25 mouse cellular contexts compared by ENCODE assay signal in genomic region chr3:152669783-152670182, GRCm38 (mm10). TPM values are rescaled to one million over a fixed set of nuclear protein-coding genes. Genes with fewer than 3 reads are reported as not detected.
DNase-seq lines count a peak whose midpoint lies in the region; ATAC-seq and TF ChIP-seq lines count a peak whose summit lies in the region.
"Had no signal": no experiment of that assay in that cellular context is flagged by ENCODE, and none has a peak within 500 bp of the region (broad histone marks: within the 10 kb centered on the region; RNA-seq: fewer than 3 reads in every experiment).

No protein-coding gene starts in this region.

- no peak overlapping the region for H3K4me3 ChIP-seq in layer of hippocampus, adult 2 months
- no peak overlapping the region for H3K4me3 ChIP-seq in lung, embryonic 16.5 days (ENCODE audit: low read length)
- H3K4me3 ChIP-seq: embryonic facial prominence, embryonic 10.5 days; embryonic facial prominence, embryonic 12.5 days; forebrain, embryonic 13.5 days; forebrain, embryonic 15.5 days had no signal

- 42% methylated on average over 3 of the region's 3 CpGs for WGBS in lung, embryonic 16.5 days

- DNase-seq in embryo, embryonic 10 days (ENCODE audit: low spot score): peak; percentile 3
- DNase-seq in embryo, embryonic 11 days: no peak
- no peak for DNase-seq in layer of hippocampus, adult 2 months (ENCODE audit: low spot score in 2 of 2)
- DNase-seq in layer of hippocampus, postnatal 10 days (ENCODE audit: low spot score in 2 of 2): no peak
- DNase-seq in lung, adult 18-20 months: no peak
- DNase-seq: adrenal gland, adult 8-10 months; adrenal gland, postnatal 14 days; adrenal gland, postnatal 36 days; B cell, adult 2 months; cerebellum, adult 11-12 months; cerebellum, adult 2 months; cerebellum, adult 9-10 months; cerebellum, postnatal 10 days; cerebellum, postnatal 25 days; forebrain, postnatal 0 days had no signal

- H3K9me3 ChIP-seq in lung, embryonic 16.5 days (ENCODE audit: control insufficient read depth, low read length): no peaks in the 10 kb centered on the region
- H3K9me3 ChIP-seq: embryonic facial prominence, embryonic 10.5 days; embryonic facial prominence, embryonic 12.5 days; forebrain, embryonic 13.5 days; forebrain, embryonic 15.5 days; G1E had no signal

- peaks cover 24% of the 10 kb centered on the region for H3K27me3 ChIP-seq in lung, embryonic 16.5 days (ENCODE audit: control insufficient read depth, insufficient read depth, low read depth, low read length)
- H3K27me3 ChIP-seq: CH12.LX had no signal

- no peak overlapping the region for H3K9ac ChIP-seq in lung, embryonic 16.5 days (ENCODE audit: low read length)
- H3K9ac ChIP-seq: embryonic facial prominence, embryonic 12.5 days; forebrain, embryonic 13.5 days; forebrain, embryonic 15.5 days; forebrain, postnatal 0 days had no signal

- ATAC-seq in lung, embryonic 16.5 days (ENCODE audit: low read depth): peak; percentile 51
- ATAC-seq: activated CD4-positive, CD25-positive, alpha-beta regulatory T cell, adult 4 months; CD4-positive, CD25-positive, alpha-beta regulatory T cell, adult 4 months; forebrain, embryonic 13.5 days; forebrain, embryonic 15.5 days; forebrain, postnatal 0 days; Patski had no signal

- peak overlapping the region; percentile 54; the same call in 1 of the 2 replicates for H3K27ac ChIP-seq in layer of hippocampus, adult 2 months
- no peak overlapping the region for H3K27ac ChIP-seq in lung, embryonic 16.5 days (ENCODE audit: low read length)
- H3K27ac ChIP-seq: embryonic facial prominence, embryonic 10.5 days; embryonic facial prominence, embryonic 12.5 days; forebrain, embryonic 13.5 days; forebrain, embryonic 15.5 days had no signal

- TF ChIP-seq CTCF in layer of hippocampus, adult 2 months (conservative IDR thresholded peaks at IDR 0.05): no peak

- no peak overlapping the region for H3K4me2 ChIP-seq in lung, embryonic 16.5 days (ENCODE audit: low read depth, low read length)
- H3K4me2 ChIP-seq: embryonic facial prominence, embryonic 12.5 days; forebrain, embryonic 13.5 days; forebrain, embryonic 15.5 days had no signal

- H3K36me3 ChIP-seq in lung, embryonic 16.5 days (ENCODE audit: control insufficient read depth, insufficient read depth, low read length): no peaks in the 10 kb centered on the region
- H3K36me3 ChIP-seq: embryonic facial prominence, embryonic 10.5 days; embryonic facial prominence, embryonic 12.5 days; forebrain, embryonic 15.5 days; G1E had no signal

- peaks cover 5% of the 10 kb centered on the region for H3K4me1 ChIP-seq in lung, embryonic 16.5 days (replicated peaks; ENCODE audit: control insufficient read depth, insufficient read depth, low read length)

RNA-seq across cellular contexts. Expression of gene Ak5, which starts 1.6 kb away (rescaled TPM):
- 100 to 1,000 TPM; 245 to 266 TPM for total RNA-seq in layer of hippocampus, adult 2 months (2021)
- total RNA-seq in layer of hippocampus, postnatal 10 days (2021): 100 to 1,000 TPM; 166 to 169 TPM
- 1.8 and 2.3 TPM in 2 replicates for polyA plus RNA-seq in lung, embryonic 16.5 days (2015; fragmentation: Nextera tagmentation; extraction: Ambion mirVana)
- polyA plus RNA-seq: activated CD4-positive, CD25-positive, alpha-beta regulatory T cell, adult 4 months; G1E had no signal

RNA-seq across cellular contexts. Expression of gene Pigk, which starts 44.1 kb away (rescaled TPM):
- total RNA-seq in layer of hippocampus, adult 2 months (2021): 10 to 100 TPM; 46.1 to 48.3 TPM
- 10 to 100 TPM; 47.3 to 55.7 TPM for total RNA-seq in layer of hippocampus, postnatal 10 days (2021)
- polyA plus RNA-seq in lung, embryonic 16.5 days (2015; fragmentation: Nextera tagmentation; extraction: Ambion mirVana): 34.1 and 50.3 TPM in 2 replicates
